Mouse (Mus musculus) midbrain, embryonic 12.5 days (tissue): ENCODE measurements at regions not wholly inside any gene's neighbourhood (a gene's known extent, or its start where the extent isn't known, plus 50 kb on each side); places are given as distances from the start of the nearest gene placed in this dataset.

Experiments
- ATAC-seq: fragments of 200-750 bp; cut with Nextera tagmentation; 2 replicates; pipeline ENCODE4 v1.8.0; 2017; ENCODE audit warnings: low read depth, moderate TSS enrichment, moderate library complexity; ENCODE audit not compliant: low FRiP score
- H3K27ac ChIP-seq: fragments of 300-500 bp; sonication (generic); replicated peaks from 2 replicates; pipeline ENCODE4 v1.5.1; 2016; ENCODE audit warnings: mild to moderate bottlenecking
- H3K27me3 ChIP-seq: fragments of 300-500 bp; sonication (generic); 2 replicates; pipeline ENCODE4 v1.6.1; 2016; ENCODE audit warnings: mild to moderate bottlenecking
- H3K36me3 ChIP-seq: fragments of 300-500 bp; sonication (generic); 2 replicates; pipeline ENCODE4 v1.6.1; 2016
- H3K4me1 ChIP-seq: fragments of 300-500 bp; sonication (generic); 2 replicates; pipeline ENCODE4 v1.6.1; 2016
- H3K4me2 ChIP-seq: fragments of 300-500 bp; sonication (generic); replicated peaks from 2 replicates; pipeline ENCODE4 v1.6.1; 2016; ENCODE audit warnings: mild to moderate bottlenecking, moderate library complexity
- H3K4me3 ChIP-seq: fragments of 300-500 bp; sonication (generic); 2 replicates; pipeline ENCODE4 v1.5.1; 2016; ENCODE audit warnings: mild to moderate bottlenecking
- H3K9ac ChIP-seq: fragments of 300-500 bp; sonication (generic); replicated peaks from 2 replicates; pipeline ENCODE4 v1.6.1; 2016; ENCODE audit warnings: mild to moderate bottlenecking, moderate library complexity
- H3K9me3 ChIP-seq: fragments of 300-500 bp; sonication (generic); 2 replicates; pipeline ENCODE4 v1.6.1; 2016; ENCODE audit warnings: mild to moderate bottlenecking
- WGBS: fragments of 180-500 bp; shearing (Covaris S2); methylation state at CpG from one replicate; pipeline ENCODE4 v1.1.7; 2016; 5-methylcytosine and 5-hydroxymethylcytosine counted together

- H3K4me3 ChIP-seq, result no peak overlapping the region
- no peak for ATAC-seq
- no peaks in the 10 kb centered on the region for H3K36me3 ChIP-seq
- H3K4me1 ChIP-seq, result no peaks in the 10 kb centered on the region
- H3K4me2 ChIP-seq, result no peak overlapping the region
- H3K9me3 ChIP-seq, result no peaks in the 10 kb centered on the region
- H3K27ac ChIP-seq, result no peak overlapping the region
- WGBS, result 84% methylated on average over 4 of the region's 4 CpGs
- no peak overlapping the region for H3K9ac ChIP-seq
- no peaks in the 10 kb centered on the region for H3K27me3 ChIP-seq
Observed at GRCm38 (mm10) chr12:15965921-15966320, 149.2 kb upstream of the Trib2 start.

GRCm38 (mm10) chr12:15964073-15964472, 147.4 kb upstream of the Trib2 start:
- H3K4me2 ChIP-seq, result no peak overlapping the region
- H3K27ac ChIP-seq, result no peak overlapping the region
- no peaks in the 10 kb centered on the region for H3K27me3 ChIP-seq
- H3K36me3 ChIP-seq, result no peaks in the 10 kb centered on the region
- no peaks in the 10 kb centered on the region for H3K9me3 ChIP-seq
- no peaks in the 10 kb centered on the region for H3K4me1 ChIP-seq
- H3K4me3 ChIP-seq, result no peak overlapping the region
- no peak for ATAC-seq
- WGBS, result 90% methylated on average over 4 of the region's 4 CpGs
- H3K9ac ChIP-seq, result no peak overlapping the region

DNA sequence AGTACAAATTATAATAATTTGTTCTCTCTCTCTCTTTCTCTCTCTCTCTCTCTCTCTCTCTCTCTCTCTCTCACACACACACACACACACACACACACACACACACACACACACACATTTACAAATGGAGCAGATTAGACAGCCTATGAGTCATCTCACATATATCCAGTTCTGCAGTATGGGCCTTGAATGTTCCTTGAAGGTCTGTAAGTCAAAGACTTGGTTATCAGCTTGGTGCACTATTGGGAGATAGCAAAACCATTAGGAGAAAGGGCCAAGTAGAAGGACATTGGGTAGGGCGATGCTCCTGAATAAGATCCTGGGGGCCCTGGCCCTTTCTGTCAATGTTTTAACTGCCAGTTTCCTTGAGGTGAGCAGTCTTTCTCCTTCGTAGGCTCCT, 145.1 kb upstream of the Trib2 start:
- Histone ChIP-seq H3K27me3 (no peaks in the 10 kb centered on the region), H3K4me3 (no peak overlapping the region)
- 92% methylated on average over 2 of the region's 2 CpGs for WGBS

GRCm38 (mm10) chr12:15937443-15938237, 120.9 kb upstream of the Trib2 start:
- WGBS, result 30% methylated on average over 8 of the region's 8 CpGs
- Histone ChIP-seq H3K27me3 (no peaks in the 10 kb centered on the region), H3K4me3 (no peak overlapping the region), H3K4me1 (peaks cover 9% of the 10 kb centered on the region; the same call in 1 of the 2 replicates), H3K27ac (no peak overlapping the region), H3K4me2 (no peak overlapping the region), H3K9ac (no peak overlapping the region), H3K9me3 (no peaks in the 10 kb centered on the region), H3K36me3 (no peaks in the 10 kb centered on the region)
- ATAC-seq, result peak; percentile 73

More for the DNA sequence above, 145.1 kb upstream of the Trib2 start:
- Histone ChIP-seq H3K9me3 (no peaks in the 10 kb centered on the region), H3K4me1 (no peaks in the 10 kb centered on the region), H3K4me2 (no peak overlapping the region), H3K27ac (no peak overlapping the region), H3K9ac (no peak overlapping the region), H3K36me3 (no peaks in the 10 kb centered on the region)
- no peak for ATAC-seq

DNA sequence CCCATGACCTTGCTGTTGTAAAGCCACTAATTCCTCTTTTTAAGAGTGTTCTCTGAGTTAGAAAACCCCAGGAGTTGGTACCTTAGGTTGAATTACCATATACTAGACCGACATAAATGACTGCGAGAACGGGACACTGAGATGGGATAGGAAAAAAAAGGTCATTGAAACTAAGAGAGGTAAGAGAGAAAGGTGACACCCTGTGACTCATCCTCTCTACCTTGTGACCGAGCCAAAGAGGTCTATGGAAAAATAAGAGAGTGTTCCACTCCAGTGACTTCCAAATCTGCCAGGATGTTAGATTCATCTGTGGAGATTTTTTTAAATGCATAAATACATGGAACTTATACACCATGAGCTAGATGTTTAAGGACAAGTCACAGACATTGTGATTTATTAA, 115.3 kb upstream of the Trib2 start:
- Histone ChIP-seq H3K4me1 (0 out of 2 replicates have a peak, but pooled peaks cover 3% of the 10 kb centered on the region), H3K27me3 (no peaks in the 10 kb centered on the region), H3K27ac (no peak overlapping the region), H3K9ac (no peak overlapping the region), H3K4me3 (no peak overlapping the region), H3K4me2 (no peak overlapping the region), H3K36me3 (no peaks in the 10 kb centered on the region), H3K9me3 (no peaks in the 10 kb centered on the region)
- ATAC-seq, result no peak
- WGBS, result 93% methylated on average over 4 of the region's 4 CpGs

GRCm38 (mm10) chr12:15931535-15931934, 114.8 kb upstream of the Trib2 start:
- H3K9me3 ChIP-seq, result no peaks in the 10 kb centered on the region
- no peaks in the 10 kb centered on the region for H3K27me3 ChIP-seq
- H3K9ac ChIP-seq, result no peak overlapping the region
- 91% methylated on average over 4 of the region's 4 CpGs for WGBS
- no peak for ATAC-seq
- 0 out of 2 replicates have a peak, but pooled peaks cover 3% of the 10 kb centered on the region for H3K4me1 ChIP-seq
- H3K36me3 ChIP-seq, result no peaks in the 10 kb centered on the region
- no peak overlapping the region for H3K27ac ChIP-seq
- no peak overlapping the region for H3K4me3 ChIP-seq
- H3K4me2 ChIP-seq, result no peak overlapping the region

- no peak for ATAC-seq
- H3K4me1 ChIP-seq, result no peaks in the 10 kb centered on the region
- no peaks in the 10 kb centered on the region for H3K36me3 ChIP-seq
- 90% methylated on average over 3 of the region's 3 CpGs for WGBS
- H3K4me3 ChIP-seq, result no peak overlapping the region
- H3K27ac ChIP-seq, result no peak overlapping the region
- no peak overlapping the region for H3K9ac ChIP-seq
- no peaks in the 10 kb centered on the region for H3K9me3 ChIP-seq
- H3K27me3 ChIP-seq, result no peaks in the 10 kb centered on the region
- no peak overlapping the region for H3K4me2 ChIP-seq
Observed at GRCm38 (mm10) chr12:15930155-15930554, 113.4 kb upstream of the Trib2 start.

- Histone ChIP-seq H3K4me2 (no peak overlapping the region), H3K9ac (no peak overlapping the region), H3K4me1 (no peaks in the 10 kb centered on the region), H3K9me3 (no peaks in the 10 kb centered on the region), H3K27ac (no peak overlapping the region), H3K4me3 (no peak overlapping the region), H3K36me3 (no peaks in the 10 kb centered on the region), H3K27me3 (no peaks in the 10 kb centered on the region)
- ATAC-seq, result no peak
- WGBS, result 85% methylated on average over 1 of the region's 1 CpGs
Observed at GRCm38 (mm10) chr12:15929541-15929940, 112.8 kb upstream of the Trib2 start.

GRCm38 (mm10) chr12:15918291-15918690, 101.6 kb upstream of the Trib2 start:
- no peak overlapping the region for H3K4me2 ChIP-seq
- H3K36me3 ChIP-seq, result no peaks in the 10 kb centered on the region
- H3K9me3 ChIP-seq, result no peaks in the 10 kb centered on the region
- WGBS, result 81% methylated on average over 1 of the region's 1 CpGs
- no peak overlapping the region for H3K4me3 ChIP-seq
- no peaks in the 10 kb centered on the region for H3K4me1 ChIP-seq
- H3K9ac ChIP-seq, result no peak overlapping the region
- no peak overlapping the region for H3K27ac ChIP-seq
- no peaks in the 10 kb centered on the region for H3K27me3 ChIP-seq
- no peak for ATAC-seq

GRCm38 (mm10) chr12:15912959-15913358, 96.2 kb upstream of the Trib2 start:
- H3K36me3 ChIP-seq, result no peaks in the 10 kb centered on the region
- ATAC-seq, result no peak
- WGBS, result 100% methylated on average over 1 of the region's 1 CpGs

GRCm38 (mm10) chr12:15912491-15912890, 95.8 kb upstream of the Trib2 start:
- H3K9ac ChIP-seq, result no peak overlapping the region
- no peaks in the 10 kb centered on the region for H3K36me3 ChIP-seq
- no peak overlapping the region for H3K4me2 ChIP-seq
- no peaks in the 10 kb centered on the region for H3K27me3 ChIP-seq
- no peak for ATAC-seq
- WGBS, result 95% methylated on average over 3 of the region's 3 CpGs
- H3K4me3 ChIP-seq, result no peak overlapping the region
- H3K27ac ChIP-seq, result no peak overlapping the region
- H3K9me3 ChIP-seq, result no peaks in the 10 kb centered on the region
- no peaks in the 10 kb centered on the region for H3K4me1 ChIP-seq

More at GRCm38 (mm10) chr12:15912959-15913358, 96.2 kb upstream of the Trib2 start:
- no peaks in the 10 kb centered on the region for H3K27me3 ChIP-seq
- H3K9ac ChIP-seq, result no peak overlapping the region
- H3K27ac ChIP-seq, result no peak overlapping the region
- H3K4me3 ChIP-seq, result no peak overlapping the region
- H3K9me3 ChIP-seq, result no peaks in the 10 kb centered on the region
- H3K4me1 ChIP-seq, result no peaks in the 10 kb centered on the region
- H3K4me2 ChIP-seq, result no peak overlapping the region

DNA sequence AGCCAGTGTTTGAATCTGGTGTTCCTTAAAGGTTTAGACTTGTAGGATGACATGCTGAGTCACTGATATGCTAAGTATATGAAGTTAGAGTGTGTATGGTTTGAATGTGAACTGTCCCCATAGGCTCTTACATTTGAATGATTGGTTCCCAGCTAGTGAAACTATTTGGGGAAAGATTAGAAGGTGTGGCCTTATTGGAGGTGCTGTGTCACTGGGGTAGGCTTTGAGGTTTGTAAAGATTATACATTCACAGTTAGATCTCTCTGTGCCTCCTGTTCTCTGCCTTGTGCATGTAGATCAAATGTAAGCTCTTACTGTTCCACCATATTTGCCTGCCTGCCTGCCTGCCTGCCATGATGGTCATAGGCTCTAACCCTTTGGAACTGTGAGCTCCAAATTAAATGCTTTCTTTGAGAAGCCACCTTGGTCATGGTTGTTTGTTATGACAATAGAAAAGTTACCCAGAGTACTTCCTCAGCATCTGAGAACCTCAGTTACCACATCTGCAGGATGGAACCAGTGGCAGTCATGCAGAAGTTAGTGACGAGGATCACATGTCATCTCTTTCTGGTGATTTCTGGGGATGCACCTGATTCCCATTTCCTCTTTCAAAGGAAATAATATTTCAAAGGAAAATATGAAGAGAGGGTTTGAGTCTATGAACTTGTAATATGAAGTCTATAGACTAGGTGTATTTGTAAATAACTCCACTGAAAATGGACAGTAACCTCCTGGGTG, 94.7 kb upstream of the Trib2 start:
- H3K36me3 ChIP-seq, result no peaks in the 10 kb centered on the region
- no peak for ATAC-seq
- no peaks in the 10 kb centered on the region for H3K9me3 ChIP-seq
- no peak overlapping the region for H3K4me2 ChIP-seq
- 84% methylated on average over 1 of the region's 1 CpGs for WGBS
- no peaks in the 10 kb centered on the region for H3K4me1 ChIP-seq
- H3K4me3 ChIP-seq, result no peak overlapping the region
- H3K9ac ChIP-seq, result no peak overlapping the region
- H3K27me3 ChIP-seq, result no peaks in the 10 kb centered on the region
- no peak overlapping the region for H3K27ac ChIP-seq
